Mouse (Mus musculus): ENCODE results near the gene Pla2g4c.

The Pla2g4c gene

DNA sequence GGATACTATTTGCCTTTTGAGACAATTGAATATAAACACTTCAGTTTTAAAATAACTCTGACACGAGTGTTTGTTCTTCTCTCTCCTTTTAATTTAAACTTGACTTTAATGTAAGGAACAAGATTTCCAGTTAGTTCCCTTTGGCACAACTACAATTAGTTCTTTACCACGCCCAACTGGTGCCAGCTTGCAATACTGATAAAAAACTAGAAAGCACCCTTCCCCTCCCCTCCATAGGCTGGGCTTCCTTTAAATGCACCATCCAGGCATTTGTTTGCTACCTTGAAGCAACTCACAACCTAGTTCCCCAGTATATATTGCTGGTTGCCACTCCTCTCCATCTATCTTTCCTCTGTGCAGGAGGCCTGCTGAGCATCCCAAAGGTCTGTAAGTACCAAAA lies at the start of gene Pla2g4c:
Pla2g4c (plus strand) TSS at position 340 of the 400 bp plus-strand sequence.
- no peak for DNase-seq (ENCODE audit: low read depth)

DNA sequence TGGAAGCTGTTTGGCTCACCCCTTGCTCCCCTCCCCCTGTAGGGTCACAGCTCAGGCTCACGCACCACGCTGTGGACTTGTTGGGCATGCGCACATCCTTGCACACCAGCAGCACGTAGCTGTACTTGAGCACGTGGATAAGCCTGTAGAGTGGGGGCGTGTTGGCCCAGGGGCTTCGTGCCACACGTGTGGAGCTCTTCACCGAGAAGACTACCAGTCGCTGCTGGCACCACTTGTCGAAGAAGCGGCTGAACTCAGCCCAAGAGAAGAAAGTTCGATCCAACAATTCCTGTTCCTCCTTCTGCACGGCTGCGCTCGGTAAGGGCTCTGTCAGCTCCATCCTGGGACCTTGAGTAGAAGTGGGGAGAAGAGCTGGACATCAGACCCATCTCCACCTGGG lies 47.4 kb upstream of the Pla2g4c start, which contains the start of gene Lig1:
Lig1 (plus strand) TSS at position 203 of the 400 bp plus-strand sequence.
- no peak for DNase-seq (ENCODE audit: low read depth)

DNA sequence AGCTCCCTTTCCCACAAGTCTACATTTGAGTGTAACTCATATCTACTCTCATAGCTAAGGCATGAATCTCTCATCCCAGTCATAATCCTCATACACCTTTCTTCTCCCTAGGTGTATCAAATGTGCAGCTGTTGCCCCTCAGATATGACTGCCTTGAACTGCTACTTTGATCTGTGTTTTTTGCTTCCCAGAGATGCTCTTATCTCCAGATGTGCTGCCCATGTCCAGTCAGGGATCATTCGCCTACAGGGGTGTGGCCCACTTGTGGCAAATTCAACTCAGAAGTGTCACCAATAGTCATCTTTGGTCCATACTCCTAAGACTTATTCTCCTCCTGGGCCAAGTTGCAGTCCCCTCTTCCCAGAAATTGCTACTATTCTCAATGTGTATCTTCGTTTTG lies 46.6 kb upstream of the Pla2g4c start:
- no peak for DNase-seq (ENCODE audit: low read depth)

DNA sequence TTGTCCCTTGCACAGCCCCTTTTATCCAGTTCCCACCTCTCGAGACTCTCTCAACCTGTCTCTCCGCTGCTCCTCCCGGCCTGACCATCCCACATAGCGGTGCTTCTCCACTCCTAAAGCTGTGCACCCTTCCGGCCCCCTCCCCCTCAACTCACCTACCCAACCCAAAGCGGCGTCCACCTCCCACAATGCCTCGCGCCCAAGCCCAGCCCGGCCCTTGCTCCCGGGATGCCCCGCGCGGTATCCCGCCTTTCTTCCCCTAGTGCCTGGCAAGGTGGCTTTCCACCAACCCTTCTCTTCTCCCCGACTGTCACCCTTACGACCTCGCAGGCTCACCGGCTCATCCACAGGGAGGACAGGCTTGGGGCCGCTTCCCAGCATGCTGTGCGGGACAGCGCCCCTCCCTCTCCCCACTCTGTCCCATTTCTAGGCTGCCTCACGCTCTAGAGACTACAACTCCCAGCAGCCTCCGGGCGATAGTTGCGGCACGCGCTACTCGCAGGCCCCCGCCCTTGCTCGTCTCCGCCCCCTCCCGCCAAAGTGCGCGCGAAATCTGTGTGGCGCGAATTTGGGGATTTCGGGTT lies 46.1 kb upstream of the Pla2g4c start, which contains the start of gene Zswim9:
Zswim9 (minus strand) TSS at position 414 of the 584 bp plus-strand sequence.
- DNase-seq (ENCODE audit: low read depth) = peak; percentile 95

- peak; percentile 5 for DNase-seq (ENCODE audit: low read depth)
These were observed 45.5 kb upstream of the Pla2g4c start for GRCm38 (mm10) chr7:13278957-13279356.

DNA sequence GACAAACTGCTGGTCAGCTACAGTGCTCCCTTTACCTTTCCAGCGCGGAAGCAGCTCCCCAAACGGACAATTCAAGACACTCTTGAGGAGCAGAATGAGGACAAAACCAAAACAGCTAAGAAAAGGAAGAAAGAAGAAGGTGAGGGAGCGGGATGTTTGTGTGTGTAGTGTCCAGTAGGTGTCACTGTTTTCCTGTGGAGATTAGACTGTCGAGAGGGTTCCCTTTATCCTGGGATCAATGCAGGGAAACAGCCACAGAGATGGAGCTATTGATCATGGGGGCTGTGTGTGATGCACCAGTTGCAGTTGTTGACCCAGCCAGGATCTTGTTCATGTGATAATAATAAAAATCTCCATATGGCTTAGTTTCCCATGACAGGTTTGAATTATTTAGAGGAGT lies 35.8 kb upstream of the Pla2g4c start:
- DNase-seq (ENCODE audit: low read depth) = peak; percentile 41

DNA sequence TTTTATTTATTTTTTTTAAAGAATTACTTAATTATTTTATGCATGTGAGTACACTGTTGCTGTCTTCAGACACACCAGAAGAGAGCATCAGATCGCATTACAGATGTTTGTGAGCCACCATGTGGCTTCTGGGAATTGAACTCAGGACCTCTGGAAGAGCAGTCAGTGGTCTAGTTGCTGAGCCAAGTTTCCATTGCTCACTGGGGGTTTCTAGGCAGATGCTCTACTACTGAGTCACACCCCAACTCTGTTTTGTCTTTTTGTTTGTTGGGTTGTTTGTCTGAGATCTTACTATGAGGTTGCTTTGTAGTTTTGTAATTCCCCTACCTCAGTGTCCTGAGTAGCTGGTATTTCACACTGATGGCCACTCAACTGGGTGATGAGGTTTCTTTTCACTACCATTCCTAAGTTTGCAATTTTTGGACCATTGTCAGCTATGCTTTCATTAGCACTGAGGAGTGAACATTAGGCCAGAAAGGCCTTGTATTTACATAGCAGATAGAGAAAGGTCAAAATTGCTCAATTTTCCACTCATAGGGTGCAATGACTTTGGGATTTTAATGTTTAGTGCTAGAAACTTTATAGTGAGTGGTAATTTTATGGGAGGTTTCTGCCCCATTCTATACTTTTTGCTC lies 34.3 kb upstream of the Pla2g4c start:
- DNase-seq (ENCODE audit: low read depth) = no peak

DNA sequence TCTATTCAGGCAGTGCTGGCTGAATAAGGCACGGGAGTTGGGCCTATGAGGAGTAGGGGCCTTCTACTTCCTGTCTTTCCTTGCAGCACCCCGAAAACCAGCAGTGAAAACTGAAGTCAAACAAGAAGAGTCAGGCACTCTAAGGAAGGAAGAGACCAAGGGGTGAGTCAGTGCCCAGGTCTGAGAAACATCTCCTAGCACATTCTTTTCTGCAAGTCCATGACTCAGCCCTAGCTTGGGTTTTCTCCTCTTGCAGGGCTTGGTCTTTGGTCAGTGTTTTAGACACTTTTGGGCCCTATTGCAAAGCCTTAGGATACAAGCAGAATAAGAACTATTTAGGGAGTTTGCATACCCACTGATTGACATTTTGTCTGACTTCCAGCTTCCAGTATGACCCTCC lies 33.1 kb upstream of the Pla2g4c start:
- DNase-seq (ENCODE audit: low read depth) = no peak

GRCm38 (mm10) chr7:13293878-13294855 lies 30.3 kb upstream of the Pla2g4c start:
- DNase-seq (ENCODE audit: low read depth) = no peak

GRCm38 (mm10) chr7:13295256-13295655 lies 29.2 kb upstream of the Pla2g4c start:
- no peak for DNase-seq (ENCODE audit: low read depth)

- DNase-seq (ENCODE audit: low read depth) = no peak
These were observed 26.8 kb upstream of the Pla2g4c start for GRCm38 (mm10) chr7:13297636-13298035.

GRCm38 (mm10) chr7:13298821-13299220 lies 25.6 kb upstream of the Pla2g4c start:
- DNase-seq (ENCODE audit: low read depth) = no peak

- no peak for DNase-seq (ENCODE audit: low read depth)
These were observed 22.8 kb upstream of the Pla2g4c start for GRCm38 (mm10) chr7:13301643-13302042.

GRCm38 (mm10) chr7:13302780-13303179 lies 21.7 kb upstream of the Pla2g4c start:
- DNase-seq (ENCODE audit: low read depth) = peak; percentile 67

GRCm38 (mm10) chr7:13303372-13303771 lies 21.1 kb upstream of the Pla2g4c start:
- no peak for DNase-seq (ENCODE audit: low read depth)

GRCm38 (mm10) chr7:13309407-13309806 lies 15.0 kb upstream of the Pla2g4c start:
- no peak for DNase-seq (ENCODE audit: low read depth)

GRCm38 (mm10) chr7:13310493-13311199 lies 13.8 kb upstream of the Pla2g4c start:
- no peak for DNase-seq (ENCODE audit: low read depth)

DNA sequence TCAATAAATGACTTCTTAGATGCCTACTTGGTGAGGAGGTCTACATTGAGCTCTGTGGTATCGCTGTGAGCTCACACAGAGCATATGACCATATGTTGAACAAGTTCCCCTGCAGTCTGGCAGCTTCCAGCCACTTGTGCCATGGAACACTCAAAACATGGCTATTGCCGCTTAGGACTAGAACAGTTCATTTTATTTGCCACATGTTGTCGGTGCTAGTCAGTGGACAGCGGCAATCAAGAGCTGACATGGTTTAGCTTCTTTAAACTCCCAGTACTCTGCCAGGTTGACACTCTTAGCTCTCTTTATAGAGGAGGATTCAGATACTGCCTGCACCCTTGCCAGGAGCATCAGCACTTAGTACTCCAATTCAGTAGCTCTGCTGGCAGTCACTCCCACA lies 13.1 kb upstream of the Pla2g4c start:
- DNase-seq (ENCODE audit: low read depth) = no peak

DNA sequence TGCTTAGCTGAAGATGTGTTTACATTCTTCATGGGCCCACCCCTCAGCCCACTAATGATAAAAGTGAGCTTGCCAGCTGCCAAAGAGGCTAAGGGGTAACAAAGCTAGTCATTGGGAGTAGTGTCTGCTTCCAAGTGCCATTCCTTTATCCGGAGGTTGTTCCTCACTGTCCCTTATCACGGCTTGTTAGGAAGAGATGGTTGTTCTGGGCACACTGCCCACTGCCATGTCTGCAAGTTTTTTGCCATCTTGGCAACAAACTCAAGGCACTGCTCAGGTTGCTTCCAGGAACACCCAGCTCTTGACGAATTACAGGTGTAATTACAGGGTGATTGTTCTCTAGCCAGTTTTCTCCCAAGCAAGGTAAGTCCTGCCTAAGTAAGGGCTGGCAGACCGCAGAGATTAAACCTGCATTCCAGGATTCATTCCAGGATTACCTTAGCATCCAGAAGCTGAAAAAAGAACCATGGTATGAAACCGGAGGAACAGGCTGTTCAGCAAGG lies 10.3 kb upstream of the Pla2g4c start:
- no peak for DNase-seq (ENCODE audit: low read depth)

DNA sequence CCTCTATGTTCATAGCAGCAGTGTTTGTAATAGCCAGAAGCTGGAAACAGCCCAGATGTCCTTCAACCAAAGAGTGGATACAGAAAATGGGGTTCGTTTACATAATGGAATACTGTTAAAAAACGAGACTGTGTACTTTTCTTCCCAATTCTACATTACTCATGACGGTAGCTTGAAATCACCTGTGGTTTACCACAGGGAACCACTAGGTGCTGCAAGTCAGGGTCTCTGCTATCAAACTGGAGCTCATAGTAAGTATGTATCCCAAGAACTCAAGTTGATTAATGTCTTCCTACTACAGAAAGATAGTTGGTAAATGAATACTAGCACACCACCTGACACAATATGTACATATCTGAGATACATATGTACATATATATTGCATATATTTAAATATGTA lies 3.0 kb upstream of the Pla2g4c start:
- DNase-seq (ENCODE audit: low read depth) = no peak

DNA sequence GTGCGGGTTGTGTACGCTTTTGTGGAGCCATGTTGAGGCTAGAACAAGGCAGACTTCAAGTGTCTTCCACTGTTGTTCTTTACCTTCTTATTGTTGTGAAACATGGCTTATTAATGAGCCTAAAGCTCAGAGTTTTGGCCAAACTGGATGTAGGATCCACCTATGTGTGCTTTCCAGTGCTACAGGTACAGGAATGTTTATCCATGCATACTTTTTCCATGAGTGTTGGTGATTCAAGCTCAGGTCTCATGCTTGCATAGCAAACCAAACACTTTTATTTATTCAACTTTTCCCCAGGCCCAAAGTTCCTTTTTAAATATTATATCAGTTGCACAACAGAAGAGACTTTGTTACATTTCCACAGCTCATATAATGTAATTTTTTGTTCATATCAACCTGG lies 6.1 kb downstream of the Pla2g4c start:
- DNase-seq (ENCODE audit: low read depth) = no peak

DNA sequence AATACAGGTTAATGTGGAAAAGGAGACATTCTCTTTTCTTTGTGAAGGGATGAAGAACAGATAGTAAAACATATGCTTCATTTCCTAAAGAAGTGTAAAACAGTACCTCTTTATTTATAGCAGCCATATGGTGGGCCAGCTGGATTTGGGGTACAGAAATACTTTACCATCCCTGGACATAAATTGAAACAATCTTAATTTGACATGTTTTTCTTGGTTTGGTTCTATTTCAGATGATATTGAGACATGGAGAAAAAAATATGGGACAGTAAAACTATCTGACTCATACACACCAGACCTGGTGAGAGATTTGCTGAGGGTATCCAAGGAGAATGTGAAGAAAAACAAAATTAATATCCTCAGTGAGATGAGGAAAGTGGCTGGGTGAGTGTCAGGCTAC lies 31.5 kb downstream of the Pla2g4c start:
- no peak for DNase-seq (ENCODE audit: low read depth)

All from naive thymus-derived CD4-positive, alpha-beta T cell, adult 2 months (primary cell).